Mouse (Mus musculus) CH12.LX (cell line): ENCODE measurements around the gene Ap1s1.

Source experiments
- CTCF ChIP-seq, 2 experiments: IDR thresholded peaks in 1 of 2; conservative IDR thresholded peaks in 1 of 2; 2 replicates each; pipeline ENCODE4 v1.5.1; 2011 to 2012; ENCODE audit warnings: low read depth in 2 of 2, low read length in 2 of 2, improper control_type of control experiment in 1 of 2, inconsistent platforms in 1 of 2, mild to moderate bottlenecking in 1 of 2, moderate library complexity in 1 of 2
- E2F4 ChIP-seq: IDR thresholded peaks from 2 replicates; pipeline ENCODE4 v1.6.1; 2011; ENCODE audit warnings: low read depth, low read length, improper control_type of control experiment; ENCODE audit not compliant: insufficient replicate concordance
- HCFC1 ChIP-seq: IDR thresholded peaks from 2 replicates; pipeline ENCODE4 v1.6.1; 2012; ENCODE audit warnings: low read depth, mild to moderate bottlenecking, inconsistent platforms, low read length, improper control_type of control experiment
- MXI1 ChIP-seq: IDR thresholded peaks from 2 replicates; pipeline ENCODE4 v1.6.1; 2011; ENCODE audit warnings: mild to moderate bottlenecking, low read depth, low read length, improper control_type of control experiment

- TF ChIP-seq CTCF (conservative IDR thresholded peaks at IDR 0.05 in 1 of 2, IDR thresholded peaks at IDR 0.05 in 1 of 2; ENCODE audit: low read depth in 2 of 2, low read length in 2 of 2) (no peak), MXI1 (no peak), E2F4 (no peak), HCFC1 (no peak)
Measured at GRCm38 (mm10) chr5:136999449-136999848, 46.5 kb downstream of the Ap1s1 start.
